Mouse (Mus musculus): ENCODE data around the gene Olfr721-ps1. TPM values are rescaled to one million over a fixed set of nuclear protein-coding genes. Genes with fewer than 3 reads are reported as not detected.

The Olfr721-ps1 gene
- polyA plus RNA-seq (2017; shearing (Covaris generic)): not detected

DNA sequence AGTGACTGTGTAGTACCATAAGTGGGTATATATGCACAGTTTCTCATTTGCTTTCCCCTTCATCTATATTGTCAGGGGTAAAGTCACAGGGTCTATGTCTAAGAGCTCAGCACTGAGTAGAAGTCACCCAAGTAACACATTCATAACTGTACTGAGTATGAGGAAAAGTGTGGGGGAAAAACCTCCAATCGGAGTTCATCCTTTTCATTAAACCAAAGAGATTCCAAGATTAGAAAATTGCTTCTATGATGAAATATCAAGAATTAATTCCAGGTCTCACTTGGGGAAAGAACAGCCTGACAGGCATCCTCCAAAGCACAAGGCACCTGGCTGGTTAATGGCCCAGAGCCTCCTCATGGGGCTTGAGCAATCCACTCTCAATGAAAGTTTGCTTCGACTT, at the start of gene Olfr721-ps1:
Gene Olfr721-ps1 (plus strand): TSS at position 301 of the 400 bp plus-strand sequence.
- ATAC-seq: no peak

DNA sequence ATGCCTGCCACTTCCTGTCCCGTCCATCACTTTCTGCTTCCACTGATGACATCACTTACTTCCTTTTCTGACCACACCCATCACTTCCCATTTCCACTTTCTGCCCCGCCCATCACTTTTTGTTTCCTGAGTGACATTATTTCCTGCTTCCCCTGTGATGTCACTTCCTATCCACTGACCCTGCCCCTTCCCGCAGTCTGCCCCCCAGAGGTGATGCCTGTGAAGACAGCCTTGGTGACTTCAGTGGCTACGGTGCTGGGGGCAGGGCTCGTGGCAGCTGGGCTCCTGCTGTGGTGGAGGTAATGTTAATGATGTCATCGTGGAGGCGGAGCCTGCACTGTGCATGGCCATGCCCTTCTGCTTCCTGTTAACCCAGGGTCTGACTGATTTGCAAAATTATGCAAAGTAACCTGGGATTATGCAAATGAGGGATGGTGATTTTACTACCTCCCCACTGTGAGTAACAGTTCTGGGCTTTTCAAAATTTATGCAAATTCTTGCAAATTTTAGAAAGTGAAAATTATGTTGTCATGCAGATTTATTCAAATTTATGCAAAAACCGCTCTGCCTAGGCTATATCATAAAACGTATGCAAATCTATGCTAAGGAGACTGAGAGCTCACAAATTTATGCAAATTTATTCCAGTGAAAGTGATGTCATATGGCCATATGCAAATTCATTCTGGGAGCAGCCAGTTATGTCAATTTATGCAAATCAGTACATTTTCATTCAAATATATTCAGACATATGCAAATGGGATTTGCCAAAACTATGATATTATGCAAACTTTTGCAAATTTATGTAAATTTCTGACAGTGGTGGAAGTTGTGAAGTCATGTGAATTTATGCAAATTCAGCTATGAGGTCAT, 49.1 kb upstream of the Olfr721-ps1 start:
- ATAC-seq: peak; percentile 5

DNA sequence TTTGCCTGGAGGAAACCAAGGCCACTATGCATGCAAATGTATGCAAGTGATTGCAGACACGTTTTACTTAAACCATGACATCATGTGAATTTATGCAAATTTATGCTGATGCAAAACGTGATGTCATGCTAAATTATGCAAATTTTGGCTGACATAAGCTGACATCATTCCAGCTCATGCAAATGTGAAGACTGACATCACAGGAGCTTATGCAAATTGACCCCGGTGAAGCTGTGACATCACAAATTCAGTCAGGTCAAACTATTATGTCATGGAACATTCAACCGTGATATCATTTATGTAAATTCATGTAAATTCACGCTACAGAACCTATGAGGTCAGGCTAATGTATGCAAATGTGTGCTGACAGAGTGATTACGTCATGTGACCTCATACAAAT, 48.5 kb upstream of the Olfr721-ps1 start:
- peak; percentile 8 for ATAC-seq

DNA sequence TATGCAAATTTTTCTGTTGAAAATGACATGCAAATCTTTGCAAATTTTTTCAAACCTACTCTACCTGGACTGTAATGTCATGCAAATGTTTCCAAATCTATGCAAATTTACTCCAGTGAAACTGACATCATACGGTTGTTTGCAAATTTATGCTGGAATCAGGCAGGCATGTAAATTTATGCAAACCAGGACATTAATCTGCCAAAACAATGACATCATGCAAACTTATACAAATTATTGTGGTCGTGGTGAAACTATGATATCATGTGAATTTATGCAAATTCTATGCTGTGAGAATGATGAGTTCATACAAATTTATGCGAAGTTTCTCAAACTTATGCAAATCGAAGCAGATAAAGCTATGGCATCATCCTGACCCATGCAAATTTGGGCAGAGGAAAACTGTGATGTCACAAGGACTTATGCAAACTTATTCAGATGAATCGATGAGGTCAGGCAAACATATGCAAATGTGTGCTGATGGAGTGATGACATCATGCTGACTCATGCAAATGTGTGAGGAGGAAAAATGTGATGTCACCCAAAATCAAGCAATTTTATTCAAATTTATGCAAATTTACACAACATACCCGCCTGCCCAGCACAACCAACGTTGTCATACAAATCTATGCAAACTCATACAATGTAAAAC, 47.9 kb upstream of the Olfr721-ps1 start:
- peak; percentile 6 for ATAC-seq

DNA sequence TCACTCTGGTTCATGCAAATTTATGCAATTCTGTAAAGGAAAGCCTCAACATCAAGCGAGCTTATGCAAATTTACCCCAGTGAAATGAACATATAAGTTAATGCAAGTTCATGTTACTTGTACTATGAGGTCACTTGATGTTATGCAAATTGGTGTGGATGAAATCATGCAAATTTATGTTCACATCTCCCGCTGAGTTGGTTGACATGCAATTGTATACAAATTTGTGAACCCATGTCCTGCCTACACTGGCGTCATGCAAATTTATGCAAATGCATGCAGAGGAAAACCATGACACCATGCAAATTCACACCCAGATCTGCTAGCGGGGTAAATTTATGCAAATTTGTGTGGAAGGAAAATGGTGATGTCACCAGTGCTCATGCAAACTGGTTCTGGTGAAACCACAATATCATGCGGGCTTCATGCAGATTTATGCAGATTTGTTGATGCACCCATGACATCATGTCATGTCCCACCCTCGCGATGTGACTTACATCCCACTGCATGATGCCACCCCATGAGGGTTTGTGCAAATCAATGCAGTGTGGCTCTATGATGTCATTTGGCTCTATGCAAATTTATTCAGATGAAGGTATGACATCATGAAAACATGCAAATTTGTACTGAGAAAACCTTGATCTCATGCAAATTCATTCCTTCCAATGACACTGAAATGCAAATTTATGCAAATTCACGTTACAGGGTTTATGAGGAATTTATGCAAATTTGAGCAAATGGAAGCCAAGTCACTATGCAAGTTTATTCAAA, 47.2 kb upstream of the Olfr721-ps1 start:
- ATAC-seq: peak; percentile 2

DNA sequence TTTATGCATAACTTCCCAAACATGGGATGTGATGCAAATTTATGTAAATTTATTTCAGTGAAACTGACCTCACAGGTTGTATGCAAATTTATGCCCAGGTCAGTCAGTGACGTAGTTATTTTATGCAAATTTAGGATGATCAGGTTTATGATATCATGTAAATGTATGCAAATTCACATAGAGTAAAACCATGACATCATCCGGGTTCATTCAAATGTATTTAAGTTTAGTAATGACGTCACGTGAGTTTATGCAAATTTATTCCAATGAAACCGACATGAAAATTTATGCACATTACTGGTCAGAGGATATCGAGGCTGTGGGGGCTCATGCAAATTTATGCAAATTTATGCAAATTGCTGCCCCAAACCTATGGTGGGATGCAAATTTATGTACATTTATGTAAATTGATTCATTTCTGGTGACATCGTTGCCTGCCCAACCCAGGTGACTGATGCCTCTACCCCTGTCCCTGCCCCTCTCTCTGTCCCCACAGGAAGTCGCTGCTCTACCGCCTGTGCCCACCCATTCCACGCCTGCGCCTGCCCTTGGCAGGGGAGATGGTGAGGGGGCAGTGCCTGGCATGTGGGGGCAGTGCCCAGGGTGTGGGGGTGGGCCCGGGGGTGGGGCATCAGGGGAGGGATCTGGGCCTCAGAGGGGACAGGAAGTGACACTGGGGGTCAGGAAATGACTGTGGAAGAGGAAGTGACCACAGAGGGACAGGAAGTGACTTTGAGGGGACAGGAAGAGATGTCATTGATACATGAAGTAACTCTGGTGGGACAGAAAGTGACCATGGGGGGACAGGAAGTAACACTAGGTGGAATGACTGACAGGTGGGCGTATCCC, 46.4 kb upstream of the Olfr721-ps1 start:
- ATAC-seq: no peak

DNA sequence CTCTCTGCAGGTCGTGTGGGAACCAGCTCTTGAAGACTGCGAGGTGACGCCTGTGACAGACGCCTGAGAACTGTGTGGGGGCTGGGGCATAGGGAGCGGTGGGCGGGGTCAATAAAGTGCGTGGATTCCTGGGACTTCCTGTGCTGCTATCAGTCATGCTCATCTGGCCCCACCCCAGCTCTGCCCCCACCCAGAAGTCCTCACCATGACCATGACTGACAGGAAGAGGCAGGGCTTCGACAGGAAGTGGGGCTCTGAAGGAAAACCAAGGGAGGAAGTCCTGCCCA, 45.8 kb upstream of the Olfr721-ps1 start:
- no peak for ATAC-seq

DNA sequence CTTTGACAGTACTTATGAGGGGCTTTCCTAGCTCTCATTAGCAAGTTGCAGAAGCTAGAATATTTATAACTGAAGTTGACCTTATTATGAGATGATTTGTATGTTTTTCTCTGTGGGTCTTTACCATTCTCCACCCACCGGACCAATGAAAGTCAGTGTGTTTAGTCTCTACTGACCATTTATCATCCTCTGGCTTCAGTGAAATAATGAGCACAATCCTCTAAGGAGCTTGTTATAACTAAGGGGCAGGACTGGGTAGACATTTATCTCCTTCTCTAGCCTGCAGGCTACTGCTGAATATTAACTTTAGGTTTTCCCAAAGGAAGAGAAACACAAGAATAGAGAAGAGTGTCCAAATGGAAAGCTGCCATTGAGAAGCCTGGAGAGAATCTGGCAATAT, 5.6 kb upstream of the Olfr721-ps1 start:
- no peak for ATAC-seq

DNA sequence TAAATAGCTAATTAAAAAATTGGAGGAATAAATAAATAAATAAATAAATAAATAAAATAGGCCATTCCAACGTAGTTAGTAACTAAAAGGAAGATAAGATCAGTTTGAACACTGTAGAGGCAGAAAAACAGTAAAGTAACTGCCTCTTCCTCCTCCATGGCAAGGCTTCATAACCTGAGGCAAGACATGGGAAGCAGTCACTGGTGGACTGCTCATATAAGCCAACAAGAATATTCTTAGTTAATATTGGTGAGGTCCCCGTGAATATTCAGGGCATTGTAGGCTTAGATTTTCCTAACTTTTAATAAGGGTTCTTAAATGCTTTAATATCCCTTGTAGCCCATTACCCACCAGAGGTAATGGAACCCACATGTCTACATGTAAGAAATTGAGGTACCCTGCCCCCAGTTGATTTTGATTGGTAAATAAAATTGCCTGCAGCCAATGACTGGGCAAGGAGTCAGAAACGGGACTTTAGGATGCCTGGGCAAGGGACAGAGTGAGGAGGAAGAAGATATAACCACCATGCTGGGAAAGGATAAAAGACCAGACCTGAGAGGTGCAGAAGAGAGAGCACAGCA, 35.1 kb downstream of the Olfr721-ps1 start:
- no peak for ATAC-seq

Other genes with a start within 250 kb of the Olfr721-ps1 start
- gene Olfr720, start 214.5 kb upstream of the Olfr721-ps1 start, polyA plus RNA-seq (2017; shearing (Covaris generic)): not detected
- under 1 TPM in 1 of 2 experiments, not detected in 1; 0.43 TPM for gene Olfr31, start 78.5 kb upstream of the Olfr721-ps1 start, polyA plus RNA-seq (2017; shearing (Covaris generic))
- 10 to 100 TPM in 1 of 2 experiments, 1 to 10 TPM in 1; 5.1 to 12.1 TPM for gene Il3ra, start 55.0 kb upstream of the Olfr721-ps1 start, polyA plus RNA-seq (2017; shearing (Covaris generic))